Mouse (Mus musculus) kidney, postnatal 25 days (tissue): ENCODE data around the gene Rbm25.

Experiments
- DNase-seq, 2 experiments: peaks; one replicate each; pipeline ENCODE4 v3.0.0; 2021; ENCODE audit warnings: mixed read lengths in 2 of 2

Rbm25 gene

DNA sequence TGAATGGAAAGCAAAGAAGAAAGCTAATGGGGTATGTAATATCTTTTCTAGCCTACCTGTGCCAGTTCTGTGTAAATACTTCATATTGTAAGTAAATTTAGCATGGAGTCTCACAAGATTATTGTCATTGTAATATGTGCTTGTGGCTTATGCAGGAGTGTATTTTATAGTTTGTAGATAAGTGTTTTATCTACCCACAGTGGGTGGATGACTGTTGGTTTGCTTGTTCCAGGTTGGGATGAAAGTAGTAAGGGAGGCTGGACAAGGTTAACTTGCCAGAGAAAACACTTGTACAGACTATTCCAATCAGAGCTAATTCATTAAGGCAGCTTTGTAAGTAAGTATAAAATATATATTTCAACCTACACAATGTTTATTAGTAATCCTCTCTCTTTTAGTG, 20.4 kb downstream of the Rbm25 start:
- no peak for DNase-seq

DNA sequence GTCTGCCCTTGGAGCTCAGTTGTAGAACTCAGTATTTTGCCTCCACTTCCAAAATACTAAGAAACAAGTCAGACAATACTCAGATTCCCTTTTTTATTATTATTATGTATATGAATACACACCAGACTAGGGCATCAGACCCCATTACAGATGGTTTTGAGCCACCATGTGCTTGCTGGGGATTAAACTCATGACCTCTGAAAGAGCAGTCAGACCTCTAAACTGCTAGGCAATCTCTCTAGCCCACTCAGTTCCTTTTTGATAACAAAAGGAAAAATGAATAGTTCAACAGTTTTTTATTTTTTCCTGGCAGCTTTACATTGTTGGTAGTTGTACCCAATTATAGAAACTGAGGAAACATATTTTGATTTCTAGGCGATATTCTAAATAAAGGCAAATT, 54.4 kb downstream of the Rbm25 start:
- no peak for DNase-seq

DNA sequence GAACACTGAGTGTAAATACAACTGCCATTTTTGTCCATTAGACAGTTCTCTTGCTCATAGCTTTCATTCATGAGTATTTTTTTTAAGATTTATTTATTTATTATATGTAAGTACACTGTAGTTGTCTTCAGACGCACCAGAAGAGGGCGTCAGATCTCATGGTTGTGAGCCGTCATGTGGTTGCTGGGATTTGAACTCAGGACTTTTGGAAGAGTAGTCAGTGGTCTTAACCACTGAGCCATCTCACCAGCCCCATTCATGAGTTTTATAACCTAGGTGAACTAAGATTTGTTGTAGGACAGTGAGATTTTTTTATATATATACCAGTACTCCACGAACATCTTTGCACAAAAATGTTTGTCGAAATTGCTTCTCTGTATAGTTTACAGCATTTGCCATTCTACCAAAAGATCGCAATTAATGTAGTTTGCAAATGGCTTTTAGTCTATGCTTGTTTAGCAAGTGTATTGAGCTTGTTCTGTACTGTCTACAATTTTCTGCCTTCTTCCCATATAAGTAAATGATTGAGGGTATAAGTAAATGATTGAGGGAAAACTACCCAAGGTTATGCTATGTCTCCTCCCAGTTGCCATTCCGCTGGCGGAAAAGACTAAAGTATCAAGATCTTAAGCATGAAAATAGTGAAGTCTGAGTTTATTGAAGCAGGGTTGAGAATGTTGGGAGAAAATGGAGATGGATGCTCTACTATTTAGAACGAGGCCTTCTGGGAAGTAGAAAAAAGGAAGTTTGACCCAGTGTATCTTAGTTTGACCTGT, 55.7 kb downstream of the Rbm25 start:
- DNase-seq = no peak

DNA sequence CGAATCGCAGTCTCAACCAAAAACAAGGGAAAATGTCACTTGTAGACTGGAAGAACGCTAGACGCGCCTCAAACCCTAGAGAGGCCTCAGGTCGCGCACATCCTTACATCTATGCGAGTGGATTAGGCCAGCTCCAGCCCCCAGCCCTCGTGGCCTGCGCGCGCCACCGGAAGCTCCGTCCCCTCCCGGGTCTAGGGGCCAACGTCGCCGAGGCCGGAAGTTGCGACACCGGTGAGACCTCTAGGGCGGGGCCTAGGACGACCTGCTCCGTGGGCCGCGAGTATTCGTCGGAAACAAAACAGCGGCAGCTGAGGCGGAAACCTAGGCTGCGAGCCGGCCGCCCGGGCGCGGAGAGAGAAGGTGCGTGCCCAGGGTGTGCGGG, 56.9 kb downstream of the Rbm25 start, which contains the start of gene Psen1:
Gene Psen1 (plus strand): TSS at position 219 of the 382 bp plus-strand sequence.
- DNase-seq = peak; percentile 92 to 97

- no peak for DNase-seq
These were observed 57.5 kb downstream of the Rbm25 start for GRCm38 (mm10) chr12:83688316-83689086.

GRCm38 (mm10) chr12:83689087-83689432, 58.0 kb downstream of the Rbm25 start:
- DNase-seq = no peak

DNA sequence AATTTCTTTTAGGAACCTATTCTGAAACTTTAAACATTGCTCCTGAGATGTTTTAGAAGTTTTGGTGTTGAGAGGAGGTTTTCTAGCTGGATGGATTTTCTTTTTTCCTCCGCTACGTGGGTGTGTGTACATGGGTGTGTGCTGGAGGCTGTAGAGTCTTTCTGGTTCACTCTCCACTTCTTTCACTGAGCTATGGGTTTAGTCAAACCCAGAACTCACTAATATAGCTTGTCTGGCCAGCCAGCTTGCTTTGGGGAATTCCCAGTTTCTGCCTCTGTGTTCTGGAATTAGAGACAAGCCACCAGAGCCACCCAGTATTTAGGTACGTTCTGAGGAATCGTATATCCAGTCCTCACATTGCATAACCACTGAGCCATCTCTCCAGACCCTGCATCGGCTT, 63.0 kb downstream of the Rbm25 start:
- DNase-seq = no peak

DNA sequence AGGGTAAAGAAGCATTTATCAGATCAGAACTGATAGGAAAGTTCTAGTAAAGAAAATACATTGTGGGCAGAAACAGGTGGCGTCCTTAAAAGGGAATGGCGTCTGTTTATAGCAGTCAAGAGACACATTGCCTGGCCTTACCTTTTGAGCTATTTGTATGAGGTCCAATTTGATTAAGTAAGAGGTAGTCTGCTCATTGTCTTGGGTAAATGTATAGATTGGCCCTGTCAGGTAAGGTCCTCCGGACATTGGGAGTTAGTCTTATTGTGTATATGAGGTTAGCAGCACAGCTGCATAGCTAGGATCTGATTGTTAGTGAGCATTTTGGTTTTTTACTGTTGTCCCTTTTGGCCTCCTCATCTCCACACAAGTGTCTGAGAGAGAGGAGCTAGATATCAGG, 63.6 kb downstream of the Rbm25 start:
- no peak for DNase-seq

GRCm38 (mm10) chr12:83698637-83699036, 67.6 kb downstream of the Rbm25 start:
- DNase-seq = no peak

- DNase-seq = no peak
These were observed 70.6 kb downstream of the Rbm25 start for GRCm38 (mm10) chr12:83701608-83702007.

DNA sequence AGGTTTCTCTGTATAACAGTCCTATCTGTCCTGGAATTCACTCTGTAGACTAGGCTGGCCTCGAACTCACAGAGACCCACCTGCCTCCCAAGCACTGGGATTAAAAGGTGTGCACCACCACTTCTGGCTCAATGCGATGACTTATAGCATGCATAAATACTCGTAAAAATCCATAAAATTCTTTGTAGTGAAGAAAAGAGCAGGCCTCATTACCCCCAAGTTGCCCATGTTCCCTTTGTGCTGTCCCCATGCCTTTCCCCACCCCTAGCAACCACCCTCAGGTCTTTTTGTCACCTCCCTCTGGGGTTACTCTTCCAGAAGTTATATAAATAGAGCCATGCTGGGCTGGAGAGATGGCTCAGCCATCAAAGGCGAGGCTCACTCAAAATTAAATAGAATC, 71.8 kb downstream of the Rbm25 start:
- no peak for DNase-seq

DNA sequence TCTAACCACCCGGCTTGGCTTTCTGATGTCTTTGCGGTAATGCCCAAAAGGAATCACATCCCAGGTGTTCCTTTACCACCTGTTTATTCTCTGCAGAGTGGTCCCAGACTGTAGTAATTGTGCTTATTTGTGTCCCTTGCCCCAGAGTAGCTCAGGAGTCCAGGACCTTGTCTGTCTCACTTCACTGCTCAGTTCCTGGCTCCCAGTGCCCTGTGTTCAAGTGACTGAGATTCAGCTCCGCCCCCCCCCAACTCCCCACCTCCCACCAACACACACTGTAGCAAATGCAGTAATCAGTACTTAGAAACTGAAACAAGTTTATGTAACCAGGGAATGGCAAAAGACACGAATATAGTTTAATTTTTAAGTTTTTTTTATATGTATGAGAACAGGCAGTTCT, 75.9 kb downstream of the Rbm25 start:
- peak; percentile 33 to 64 for DNase-seq

DNA sequence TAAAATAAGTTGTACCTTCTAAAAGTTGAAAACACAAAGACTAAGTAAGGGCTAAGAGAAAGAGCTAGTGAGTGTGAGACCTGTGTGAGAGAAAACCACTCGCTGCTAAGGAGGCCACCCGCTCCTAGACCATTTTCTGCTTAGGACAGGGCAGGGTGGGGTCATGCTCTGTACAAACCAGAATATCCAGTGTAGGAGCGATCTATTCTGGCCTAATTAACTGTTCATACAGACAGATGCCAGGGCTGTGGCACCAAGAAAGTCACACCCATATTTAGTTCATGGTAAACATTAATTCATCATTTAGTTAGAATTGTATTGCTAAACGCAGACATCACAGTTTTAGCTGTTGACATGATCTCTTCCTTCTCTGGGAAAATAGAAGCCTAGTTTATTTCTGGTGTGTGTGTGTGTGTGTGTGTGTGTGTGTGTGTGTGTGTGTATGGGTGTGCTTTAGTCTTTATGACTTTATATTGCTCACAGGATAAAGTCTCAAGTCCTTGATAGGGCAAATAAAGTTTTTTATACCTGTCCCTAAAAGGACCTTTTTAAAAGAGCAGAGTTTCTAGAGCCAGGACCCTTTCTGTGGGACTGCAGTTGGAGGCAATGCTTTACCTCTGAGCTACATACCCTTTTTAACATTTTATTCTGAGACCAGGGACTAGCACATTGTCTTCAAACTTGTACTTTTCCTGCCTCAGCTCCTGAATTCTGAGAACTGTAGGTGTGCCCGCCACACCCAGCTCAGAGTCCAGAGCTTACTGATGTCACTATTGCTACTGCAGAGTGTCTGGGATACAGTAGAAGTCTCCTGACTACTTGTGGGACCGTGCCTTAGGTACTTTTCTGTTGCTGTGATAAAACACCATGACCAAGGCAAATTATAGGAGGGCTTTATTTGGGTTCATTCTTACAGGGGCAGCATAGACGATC, 77.4 kb downstream of the Rbm25 start:
- DNase-seq = no peak

GRCm38 (mm10) chr12:83709934-83710333, 78.9 kb downstream of the Rbm25 start:
- no peak for DNase-seq

DNA sequence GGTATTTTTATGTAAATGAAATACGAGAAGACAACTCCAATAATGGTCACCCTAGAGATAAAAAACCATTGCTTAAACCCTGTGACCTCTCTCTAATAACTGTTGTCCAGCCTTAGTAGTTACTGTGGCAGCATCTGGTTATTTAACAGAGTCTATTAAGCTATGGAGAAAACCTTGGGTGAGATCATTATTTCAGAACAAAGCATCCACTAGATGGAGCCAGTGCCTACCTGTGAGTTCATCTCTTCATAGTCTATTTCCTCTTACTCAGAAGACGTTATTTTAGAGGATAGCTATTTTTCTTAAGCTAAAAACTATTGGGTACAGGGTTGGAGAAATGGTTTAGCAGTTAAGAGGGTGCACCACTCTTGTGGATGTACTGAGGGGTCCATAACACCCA, 82.7 kb downstream of the Rbm25 start:
- peak in 1 of 2 experiments; percentile 73 for DNase-seq

DNA sequence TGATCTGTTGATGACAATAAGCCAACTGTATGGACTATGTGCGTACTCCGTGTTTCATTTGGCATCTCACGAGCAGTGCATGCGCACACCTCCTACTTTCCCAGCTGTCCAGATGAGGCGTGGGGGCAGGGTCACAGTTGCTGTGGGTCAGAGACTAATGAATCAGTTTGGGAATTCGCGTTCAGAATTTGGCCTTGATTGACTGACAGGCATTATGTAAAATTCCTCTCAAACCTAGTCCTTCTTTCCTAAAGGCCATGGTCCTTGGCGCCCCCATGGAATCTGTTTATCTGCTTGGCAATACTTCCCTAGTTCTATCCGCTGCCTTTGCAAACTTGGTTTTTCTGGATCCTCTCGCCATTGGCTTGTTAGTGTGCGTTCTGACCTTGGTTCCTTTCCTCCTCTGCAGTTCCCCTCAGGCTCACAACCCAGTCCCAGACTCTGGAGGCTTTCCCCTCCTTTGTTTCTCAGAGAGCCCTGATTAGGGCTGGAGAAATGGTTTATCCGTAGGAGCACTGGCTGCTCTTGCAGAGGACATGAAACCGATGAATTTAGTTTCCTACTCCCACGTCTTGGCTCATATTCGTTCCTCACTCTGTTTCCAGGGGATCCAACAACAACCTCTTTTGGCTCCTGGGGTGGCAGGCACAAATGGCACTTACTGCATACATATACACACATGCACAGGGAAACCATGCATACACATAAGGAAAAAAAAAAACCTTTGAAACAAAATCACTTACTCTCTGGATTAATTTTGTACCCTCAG, 85.6 kb downstream of the Rbm25 start:
- no peak for DNase-seq

- no peak for DNase-seq
These were observed 88.4 kb downstream of the Rbm25 start for GRCm38 (mm10) chr12:83719431-83719830.

DNA sequence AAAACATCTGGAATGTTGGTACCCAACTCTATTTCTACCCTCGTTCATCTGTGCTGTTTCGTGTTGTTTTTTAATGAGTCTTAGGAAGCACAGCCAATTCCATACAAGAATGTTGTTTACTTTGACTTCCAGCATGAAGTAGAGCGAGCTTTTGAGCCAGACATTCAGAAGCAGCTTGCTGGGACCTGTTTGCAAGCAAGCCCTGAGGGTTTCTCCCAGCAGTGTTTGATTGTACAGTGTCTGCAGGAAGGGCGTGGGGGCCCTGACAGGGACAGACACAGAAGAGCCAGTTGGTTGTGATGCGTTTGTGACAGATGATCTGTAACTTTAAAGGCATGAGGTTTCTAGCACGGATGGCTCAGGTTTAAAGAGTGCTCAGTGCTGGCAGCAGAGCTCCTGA, 90.2 kb downstream of the Rbm25 start:
- no peak for DNase-seq

GRCm38 (mm10) chr12:83723037-83723436, 92.0 kb downstream of the Rbm25 start:
- no peak for DNase-seq

DNA sequence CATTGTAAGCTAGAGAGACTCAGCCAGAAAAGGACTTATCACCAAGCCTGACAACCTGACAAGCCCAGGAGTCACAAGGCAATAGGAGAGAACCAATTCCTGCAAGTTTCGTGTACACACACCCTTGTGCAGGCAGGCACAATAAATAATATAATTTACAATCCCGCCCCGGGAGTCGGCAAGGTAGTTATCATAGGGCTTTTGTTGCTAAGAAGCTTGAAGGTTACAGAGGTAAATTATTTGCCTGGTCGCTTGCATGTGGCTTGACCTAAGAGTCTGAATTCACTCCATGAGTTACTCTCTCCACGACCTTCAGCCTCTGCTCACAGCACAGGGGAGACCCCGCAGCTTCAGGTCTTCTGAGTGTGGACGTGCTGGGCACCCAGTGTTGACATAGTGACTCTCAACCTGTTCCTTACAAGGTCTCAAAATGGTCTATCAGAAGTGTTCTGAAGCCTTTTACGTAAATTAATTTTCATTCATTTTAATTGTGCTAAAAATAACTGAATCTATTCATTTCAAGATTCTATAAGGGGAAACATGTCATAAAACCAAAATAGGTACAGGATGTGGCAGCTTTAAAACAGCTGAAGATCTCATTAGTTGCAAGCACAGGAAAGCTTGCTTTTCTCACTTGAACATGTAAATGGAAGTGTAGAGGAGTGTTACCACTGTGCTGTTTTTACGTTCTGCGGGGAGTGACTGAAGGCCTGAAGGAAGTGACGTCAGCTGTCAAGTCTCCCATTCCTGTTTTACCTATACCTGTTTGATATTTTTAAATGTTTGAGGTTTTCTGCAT, 95.7 kb downstream of the Rbm25 start:
- DNase-seq = peak; percentile 22 to 57

DNA sequence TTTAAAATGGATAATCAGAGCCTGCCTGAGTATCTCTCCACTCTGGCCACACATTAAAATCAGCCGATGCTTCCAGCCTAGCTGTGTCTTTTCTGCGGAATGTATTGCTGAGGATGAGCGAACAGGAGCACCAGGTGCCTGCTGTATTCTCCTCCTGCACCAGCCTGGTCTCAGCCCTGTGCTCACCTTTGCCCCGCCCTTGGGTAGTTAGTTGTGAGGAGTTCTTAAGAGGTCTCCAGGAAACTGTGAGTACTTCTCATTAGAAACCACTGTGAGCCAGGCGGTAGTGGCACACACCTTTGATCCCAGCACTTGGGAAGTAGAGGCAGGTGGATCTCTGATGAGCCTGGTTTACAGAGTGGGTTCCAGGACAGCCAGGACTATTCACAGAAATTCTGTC, 101.2 kb downstream of the Rbm25 start:
- peak; percentile 31 to 57 for DNase-seq
